Mouse (Mus musculus): ENCODE data around the gene Tnpo3. TPM values are rescaled to one million over a fixed set of nuclear protein-coding genes. Genes with fewer than 3 reads are reported as not detected.

Tnpo3 gene
- 10 to 100 TPM; 68.5 to 69.5 TPM for total RNA-seq (2021)

DNA sequence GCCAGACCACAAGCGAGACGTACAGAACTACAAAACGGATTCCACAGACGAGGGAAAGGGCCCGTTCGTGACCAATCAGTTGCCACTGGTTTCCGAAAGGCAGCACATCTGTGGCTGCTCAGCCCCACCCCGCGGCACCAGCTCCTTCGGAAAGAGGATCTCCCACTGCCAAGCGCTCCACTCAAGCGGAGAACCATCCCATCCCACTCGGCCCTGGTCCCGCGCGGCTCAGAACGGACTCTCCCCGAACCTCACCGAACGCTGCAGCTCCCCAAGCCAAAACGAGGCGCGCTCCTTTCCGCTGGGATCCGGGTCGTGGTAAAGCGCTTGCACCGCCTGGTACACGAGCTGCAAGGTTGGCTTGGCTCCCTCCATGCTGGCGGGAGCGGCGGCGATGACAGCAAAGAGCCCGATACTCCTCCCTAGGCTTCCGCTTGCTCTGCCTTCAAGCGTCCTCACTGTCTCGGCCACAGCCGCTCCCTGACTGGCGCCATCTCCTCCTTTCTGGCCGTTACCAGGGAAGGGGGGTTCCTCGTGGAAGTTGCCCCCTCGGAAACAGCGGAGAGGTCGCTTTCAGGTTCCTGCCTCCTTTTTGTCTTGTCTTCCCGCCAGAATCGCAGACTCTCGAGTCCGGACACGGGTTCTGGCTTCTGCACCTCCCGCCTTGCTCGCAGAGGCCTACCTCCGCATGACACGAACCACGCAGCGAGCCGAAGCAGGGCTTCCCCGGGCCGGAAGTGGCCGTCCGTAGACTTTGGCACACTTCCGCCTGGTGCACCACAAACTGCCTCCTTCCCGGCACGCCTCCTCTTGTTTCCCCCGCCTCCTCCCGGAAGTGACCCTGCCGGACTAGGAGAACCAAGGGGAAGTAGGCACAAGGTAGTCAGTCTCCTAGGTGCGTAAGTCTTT, at the start of gene Tnpo3:
Gene Tnpo3 (minus strand): TSS at position 777 of the 909 bp plus-strand sequence.
- intact Hi-C loops (cut with DNase I) = no loop called here

GRCm38 (mm10) chr6:29658626-29659475, 49.2 kb upstream of the Tnpo3 start:
- intact Hi-C loops (cut with DNase I) = no loop called here

More for the DNA sequence above, at the start of gene Tnpo3:
- DNase-seq (ENCODE audit: low spot score in 2 of 2) = peak; percentile 91 to 96

GRCm38 (mm10) chr6:29653271-29653670, 43.6 kb upstream of the Tnpo3 start:
- intact Hi-C loops (cut with DNase I) = loop anchor here (5.0 kb wide), 2 partner anchors 211 to 261 kb away; no protein-coding TSS in a partner anchor
- no peak for DNase-seq (ENCODE audit: low spot score in 2 of 2)

More at GRCm38 (mm10) chr6:29658626-29659475, 49.2 kb upstream of the Tnpo3 start:
- no peak for DNase-seq (ENCODE audit: low spot score in 2 of 2)

GRCm38 (mm10) chr6:29650170-29650549, 40.5 kb upstream of the Tnpo3 start:
- no peak for DNase-seq (ENCODE audit: low spot score in 2 of 2)
- intact Hi-C loops (cut with DNase I) = loop anchor here (5.0 kb wide), 2 partner anchors 208 to 258 kb away; no protein-coding TSS in a partner anchor

GRCm38 (mm10) chr6:29649494-29650169, 39.9 kb upstream of the Tnpo3 start:
- intact Hi-C loops (cut with DNase I) = loop anchor here (5.0 to 10.0 kb wide), 4 partner anchors 132 to 375 kb away; no protein-coding TSS in a partner anchor
- peak; percentile 89 to 93 for DNase-seq (ENCODE audit: low spot score in 2 of 2)

GRCm38 (mm10) chr6:29641816-29642215, 32.1 kb upstream of the Tnpo3 start:
- intact Hi-C loops (cut with DNase I) = loop anchor here (10.0 kb wide), 1 partner anchor 383 kb away; no protein-coding TSS in a partner anchor
- DNase-seq (ENCODE audit: low spot score in 2 of 2) = no peak

- intact Hi-C loops (cut with DNase I) = loop anchor here (10.0 kb wide), 1 partner anchor 385 kb away; no protein-coding TSS in a partner anchor
- DNase-seq (ENCODE audit: low spot score in 2 of 2) = no peak
Observed at GRCm38 (mm10) chr6:29639580-29640419, 30.1 kb upstream of the Tnpo3 start.

- intact Hi-C loops (cut with DNase I) = no loop called here
- DNase-seq (ENCODE audit: low spot score in 2 of 2) = no peak
Observed at GRCm38 (mm10) chr6:29638844-29639460, 29.3 kb upstream of the Tnpo3 start.

GRCm38 (mm10) chr6:29637397-29638373, 28.0 kb upstream of the Tnpo3 start:
- no peak for DNase-seq (ENCODE audit: low spot score in 2 of 2)
- intact Hi-C loops (cut with DNase I) = no loop called here

- intact Hi-C loops (cut with DNase I) = no loop called here
- no peak for DNase-seq (ENCODE audit: low spot score in 2 of 2)
Observed at GRCm38 (mm10) chr6:29636322-29637092, 26.8 kb upstream of the Tnpo3 start.

GRCm38 (mm10) chr6:29634537-29634936, 24.9 kb upstream of the Tnpo3 start:
- intact Hi-C loops (cut with DNase I) = no loop called here
- no peak for DNase-seq (ENCODE audit: low spot score in 2 of 2)

GRCm38 (mm10) chr6:29632552-29633292, 23.0 kb upstream of the Tnpo3 start:
- no peak for DNase-seq (ENCODE audit: low spot score in 2 of 2)
- intact Hi-C loops (cut with DNase I) = no loop called here

DNA sequence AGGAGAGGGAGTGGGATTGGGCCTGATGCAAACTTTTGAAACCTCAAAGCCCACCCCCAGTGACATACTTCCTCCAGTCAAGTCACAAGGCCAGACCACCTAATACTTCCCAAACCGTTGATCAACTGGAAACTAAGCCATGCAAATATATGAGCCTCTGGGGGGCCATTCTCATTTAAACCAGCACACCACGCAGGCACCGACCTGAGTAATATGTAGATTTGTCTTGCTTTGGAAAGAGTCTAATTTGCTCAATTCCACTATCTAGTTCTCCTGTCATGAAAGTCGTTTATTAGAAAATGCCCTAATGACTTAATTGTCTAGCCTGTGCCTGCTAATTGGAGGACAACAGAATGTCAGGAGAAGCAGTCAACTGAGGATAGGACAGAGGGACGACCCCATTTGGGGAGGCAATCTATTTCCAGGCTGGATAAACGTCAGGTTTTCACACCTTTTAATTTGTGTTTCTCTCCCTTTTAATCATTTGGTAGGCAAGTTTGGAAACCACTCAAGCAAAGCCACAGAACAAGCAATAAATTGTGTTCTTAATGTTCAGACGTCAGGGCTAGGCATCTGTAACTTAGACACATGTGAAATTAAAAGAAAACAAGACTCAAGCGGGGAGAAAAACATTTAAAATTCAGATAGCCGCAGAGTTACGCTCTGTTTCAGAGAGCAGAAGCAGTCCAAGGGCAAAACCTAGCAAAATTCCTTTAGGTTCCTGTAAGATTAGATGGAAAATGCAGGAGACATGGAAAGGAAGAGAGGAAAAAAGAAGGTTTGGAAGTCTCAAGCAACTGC, 22.3 kb upstream of the Tnpo3 start:
- no peak for DNase-seq (ENCODE audit: low spot score in 2 of 2)
- intact Hi-C loops (cut with DNase I) = no loop called here

- intact Hi-C loops (cut with DNase I) = no loop called here
- no peak for DNase-seq (ENCODE audit: low spot score in 2 of 2)
Observed at GRCm38 (mm10) chr6:29630216-29630615, 20.5 kb upstream of the Tnpo3 start.

GRCm38 (mm10) chr6:29627756-29628155, 18.1 kb upstream of the Tnpo3 start:
- DNase-seq (ENCODE audit: low spot score in 2 of 2) = no peak
- intact Hi-C loops (cut with DNase I) = no loop called here

Measured in left cerebral cortex, postnatal 25 days (tissue).